Mouse (Mus musculus) thymus, adult 2 months (tissue): ENCODE results near the gene Prrc2b.

Experiments
- CTCF ChIP-seq: fragments of 200-500 bp; IDR thresholded peaks from 2 replicates; pipeline ENCODE4 v1.5.1; 2012; ENCODE audit warnings: mild to moderate bottlenecking, control low read depth, low read length, moderate library complexity, borderline replicate concordance; ENCODE audit not compliant: control insufficient read depth, poor library complexity, insufficient read depth; ENCODE audit errors: extremely low read depth
- POLR2A ChIP-seq: fragments of 200-500 bp; IDR thresholded peaks from 2 replicates; pipeline ENCODE4 v1.6.1; 2012; ENCODE audit warnings: mild to moderate bottlenecking, low read length, control low read depth, moderate library complexity; ENCODE audit not compliant: control insufficient read depth, poor library complexity, insufficient read depth; ENCODE audit errors: extremely low read depth

- TF ChIP-seq POLR2A (no peak), CTCF (no peak)
These were observed 5.8 kb downstream of the Prrc2b start for GRCm38 (mm10) chr2:32156645-32157044.
